In the genomic region with DNA sequence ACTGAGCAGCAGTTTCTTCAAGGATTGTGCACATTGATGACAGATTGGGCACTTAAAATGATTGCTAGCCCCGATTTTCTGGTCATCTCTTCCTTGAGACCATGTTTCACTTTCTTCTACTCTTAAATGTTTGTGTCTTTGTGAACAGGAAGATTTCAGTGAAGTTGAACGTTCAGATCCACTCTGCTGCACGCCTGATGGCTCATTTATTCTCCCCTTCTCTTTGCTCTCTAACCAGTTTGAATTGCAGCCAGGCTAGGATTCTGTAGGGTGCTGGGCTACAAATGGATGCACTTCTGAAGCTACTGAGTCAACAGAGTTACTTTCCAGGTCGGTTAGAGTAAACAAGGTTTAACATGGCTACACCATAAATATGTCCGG, we compare ENCODE assay signal across 7 mouse cellular contexts. TPM values are rescaled to one million over a fixed set of nuclear protein-coding genes. Genes with fewer than 3 reads are reported as not detected.
DNase-seq lines count a peak whose midpoint lies in the region; ATAC-seq lines count a peak whose summit lies in the region.

No protein-coding gene starts in this region.

- H3K4me1 ChIP-seq in lung, embryonic 16.5 days (replicated peaks; ENCODE audit: control insufficient read depth, insufficient read depth, low read length): peaks cover 14% of the 10 kb centered on the region; the same call in 1 of the 2 replicates
- peaks cover 54% of the 10 kb centered on the region for H3K4me1 ChIP-seq in forebrain, embryonic 16.5 days (replicated peaks; ENCODE audit: control insufficient read depth, insufficient read depth, low read length)
- H3K4me1 ChIP-seq in liver, embryonic 12.5 days: peaks cover 22% of the 10 kb centered on the region
- H3K4me1 ChIP-seq in stomach, embryonic 16.5 days (ENCODE audit: control insufficient read depth, insufficient read depth, low read length): peaks cover 20% of the 10 kb centered on the region

- peaks cover 6% of the 10 kb centered on the region for H3K27me3 ChIP-seq in lung, embryonic 16.5 days (ENCODE audit: control insufficient read depth, insufficient read depth, low read depth, low read length)
- H3K27me3 ChIP-seq in forebrain, embryonic 16.5 days (replicated peaks; ENCODE audit: control insufficient read depth, insufficient read depth, low read length): no peaks in the 10 kb centered on the region
- peaks cover 58% of the 10 kb centered on the region for H3K27me3 ChIP-seq in liver, embryonic 12.5 days (replicated peaks)
- no peaks in the 10 kb centered on the region for H3K27me3 ChIP-seq in stomach, embryonic 16.5 days (ENCODE audit: control insufficient read depth, insufficient read depth, low read length)

- no peak for DNase-seq in lung, postnatal 25 days (ENCODE audit: low spot score)
- no peak for DNase-seq in natural killer cell, adult 2 months (ENCODE audit: low spot score in 2 of 2)

- peak overlapping the region; percentile 98 for H3K27ac ChIP-seq in lung, embryonic 16.5 days (ENCODE audit: low read length)
- peak overlapping the region; percentile 96 for H3K27ac ChIP-seq in forebrain, embryonic 16.5 days (ENCODE audit: low read length)
- no peak overlapping the region for H3K27ac ChIP-seq in liver, embryonic 12.5 days
- peak overlapping the region; percentile 97 for H3K27ac ChIP-seq in stomach, embryonic 16.5 days (ENCODE audit: low read length)

- no peaks in the 10 kb centered on the region for H3K36me3 ChIP-seq in lung, embryonic 16.5 days (ENCODE audit: control insufficient read depth, insufficient read depth, low read length)
- no peaks in the 10 kb centered on the region for H3K36me3 ChIP-seq in forebrain, embryonic 16.5 days (ENCODE audit: control insufficient read depth, insufficient read depth)
- H3K36me3 ChIP-seq in liver, embryonic 12.5 days: no peaks in the 10 kb centered on the region
- no peaks in the 10 kb centered on the region for H3K36me3 ChIP-seq in stomach, embryonic 16.5 days (ENCODE audit: control insufficient read depth, insufficient read depth, low read length)

- peak overlapping the region; percentile 82 for H3K9ac ChIP-seq in lung, embryonic 16.5 days (ENCODE audit: low read length)
- peak overlapping the region; percentile 87 for H3K9ac ChIP-seq in forebrain, embryonic 16.5 days (replicated peaks; ENCODE audit: low read depth, low read length)
- no peak overlapping the region for H3K9ac ChIP-seq in liver, embryonic 12.5 days
- peak overlapping the region; percentile 88 for H3K9ac ChIP-seq in stomach, embryonic 16.5 days (ENCODE audit: low read length)

- peak overlapping the region; percentile 70 for H3K4me3 ChIP-seq in lung, embryonic 16.5 days (ENCODE audit: low read length)
- peak overlapping the region; percentile 81 for H3K4me3 ChIP-seq in forebrain, embryonic 16.5 days (replicated peaks; ENCODE audit: low read length)
- H3K4me3 ChIP-seq in liver, embryonic 12.5 days: 0 out of 2 replicates have a peak overlapping the region, but pooled peaks have one; percentile 68
- H3K4me3 ChIP-seq in stomach, embryonic 16.5 days (replicated peaks; ENCODE audit: low read length): peak overlapping the region; percentile 71

- ATAC-seq in lung, embryonic 16.5 days (ENCODE audit: low read depth): no peak
- no peak for ATAC-seq in forebrain, embryonic 16.5 days
- ATAC-seq in liver, embryonic 12.5 days: no peak
- ATAC-seq in stomach, embryonic 16.5 days (ENCODE audit: insufficient read depth, low FRiP score): no peak
- no peak for ATAC-seq in frontal cortex, adult (ENCODE audit: low TSS enrichment)

- 13% methylated on average over 5 of the region's 5 CpGs for WGBS in lung, embryonic 16.5 days
- 33% methylated on average over 5 of the region's 5 CpGs for WGBS in forebrain, embryonic 16.5 days
- WGBS in liver, embryonic 12.5 days (ENCODE audit: insufficient replicate concordance): 51% methylated on average over 5 of the region's 5 CpGs
- whole genome bisulfite sequencing in stomach, embryonic 16.5 days: 29% methylated on average over 5 of the region's 5 CpGs

- H3K4me2 ChIP-seq in lung, embryonic 16.5 days (ENCODE audit: low read depth, low read length): peak overlapping the region; percentile 69
- H3K4me2 ChIP-seq in forebrain, embryonic 16.5 days (ENCODE audit: low read length): peak overlapping the region; percentile 62
- peak overlapping the region; percentile 93; the same call in 1 of the 2 replicates for H3K4me2 ChIP-seq in liver, embryonic 12.5 days
- H3K4me2 ChIP-seq in stomach, embryonic 16.5 days (ENCODE audit: low read depth, low read length): peak overlapping the region; percentile 64

- H3K9me3 ChIP-seq in lung, embryonic 16.5 days (ENCODE audit: control insufficient read depth, low read length): no peaks in the 10 kb centered on the region
- no peaks in the 10 kb centered on the region for H3K9me3 ChIP-seq in forebrain, embryonic 16.5 days (ENCODE audit: control insufficient read depth, low read length)
- no peaks in the 10 kb centered on the region for H3K9me3 ChIP-seq in liver, embryonic 12.5 days (replicated peaks)
- no peaks in the 10 kb centered on the region for H3K9me3 ChIP-seq in stomach, embryonic 16.5 days (replicated peaks; ENCODE audit: control insufficient read depth, low read length)

RNA-seq across cellular contexts. Expression of gene Lix1l, which starts 1.7 kb away (rescaled TPM):
- 6.7 and 8.2 TPM in 2 replicates for polyA plus RNA-seq in lung, embryonic 16.5 days (2015; fragmentation: Nextera tagmentation; extraction: Ambion mirVana)
- 6.3 and 7.5 TPM in 2 replicates for polyA plus RNA-seq in forebrain, embryonic 16.5 days (2015; fragmentation: Nextera tagmentation; extraction: Ambion mirVana)
- 0.92 and 1.2 TPM in 2 replicates for polyA plus RNA-seq in liver, embryonic 12.5 days (2016; fragmentation: Nextera tagmentation; extraction: Ambion mirVana)
- 7.2 and 7.5 TPM in 2 replicates for polyA plus RNA-seq in stomach, embryonic 16.5 days (2015; fragmentation: Nextera tagmentation; extraction: Ambion mirVana)

RNA-seq across cellular contexts. Expression of gene Ankrd34a, which starts 6.3 kb away (rescaled TPM):
- polyA plus RNA-seq in lung, embryonic 16.5 days (2015; fragmentation: Nextera tagmentation; extraction: Ambion mirVana): 1.6 and 1.9 TPM in 2 replicates
- polyA plus RNA-seq in forebrain, embryonic 16.5 days (2015; fragmentation: Nextera tagmentation; extraction: Ambion mirVana): 16.2 and 21.9 TPM in 2 replicates
- 0.33 and 0.44 TPM in 2 replicates for polyA plus RNA-seq in liver, embryonic 12.5 days (2016; fragmentation: Nextera tagmentation; extraction: Ambion mirVana)
- polyA plus RNA-seq in stomach, embryonic 16.5 days (2015; fragmentation: Nextera tagmentation; extraction: Ambion mirVana): 2.2 and 2.7 TPM in 2 replicates

RNA-seq across cellular contexts. Expression of gene Polr3gl, which starts 8.7 kb away (rescaled TPM):
- polyA plus RNA-seq in lung, embryonic 16.5 days (2015; fragmentation: Nextera tagmentation; extraction: Ambion mirVana): 35.9 TPM in 2 replicates
- polyA plus RNA-seq in forebrain, embryonic 16.5 days (2015; fragmentation: Nextera tagmentation; extraction: Ambion mirVana): 38.7 and 43.1 TPM in 2 replicates
- polyA plus RNA-seq in liver, embryonic 12.5 days (2016; fragmentation: Nextera tagmentation; extraction: Ambion mirVana): 16.7 and 19.8 TPM in 2 replicates
- 26.4 and 29.8 TPM in 2 replicates for polyA plus RNA-seq in stomach, embryonic 16.5 days (2015; fragmentation: Nextera tagmentation; extraction: Ambion mirVana)

RNA-seq across cellular contexts. Expression of gene Gm16253, which starts 25.9 kb away (rescaled TPM):
- polyA plus RNA-seq in lung, embryonic 16.5 days (2015; fragmentation: Nextera tagmentation; extraction: Ambion mirVana): 1.4 TPM in 2 replicates
- polyA plus RNA-seq in forebrain, embryonic 16.5 days (2015; fragmentation: Nextera tagmentation; extraction: Ambion mirVana): 1.6 and 1.8 TPM in 2 replicates
- 0.24 and 0.26 TPM in 2 replicates for polyA plus RNA-seq in liver, embryonic 12.5 days (2016; fragmentation: Nextera tagmentation; extraction: Ambion mirVana)
- 0.89 and 1.1 TPM in 2 replicates for polyA plus RNA-seq in stomach, embryonic 16.5 days (2015; fragmentation: Nextera tagmentation; extraction: Ambion mirVana)

RNA-seq across cellular contexts. Expression of gene Rbm8a, which starts 27.0 kb away (rescaled TPM):
- polyA plus RNA-seq in lung, embryonic 16.5 days (2015; fragmentation: Nextera tagmentation; extraction: Ambion mirVana): 132 and 135 TPM in 2 replicates
- polyA plus RNA-seq in forebrain, embryonic 16.5 days (2015; fragmentation: Nextera tagmentation; extraction: Ambion mirVana): 123 and 132 TPM in 2 replicates
- polyA plus RNA-seq in liver, embryonic 12.5 days (2016; fragmentation: Nextera tagmentation; extraction: Ambion mirVana): 92.6 and 104 TPM in 2 replicates
- polyA plus RNA-seq in stomach, embryonic 16.5 days (2015; fragmentation: Nextera tagmentation; extraction: Ambion mirVana): 102 and 104 TPM in 2 replicates
